Mouse (Mus musculus) testis, postnatal 10 days (tissue): ENCODE data around the gene Ezh1.

Source experiments
- DNase-seq: peaks from one replicate; pipeline ENCODE4 v3.0.0; 2021; ENCODE audit warnings: low spot score

Gene Ezh1

GRCm38 (mm10) chr11:101226065-101226701 is at the start of gene Ezh1:
Gene Ezh1 (minus strand): TSS chr11:101226463.
- DNase-seq, result peak; percentile 93

- no peak for DNase-seq
Measured at GRCm38 (mm10) chr11:101275309-101275708, 49.0 kb upstream of the Ezh1 start.

DNA sequence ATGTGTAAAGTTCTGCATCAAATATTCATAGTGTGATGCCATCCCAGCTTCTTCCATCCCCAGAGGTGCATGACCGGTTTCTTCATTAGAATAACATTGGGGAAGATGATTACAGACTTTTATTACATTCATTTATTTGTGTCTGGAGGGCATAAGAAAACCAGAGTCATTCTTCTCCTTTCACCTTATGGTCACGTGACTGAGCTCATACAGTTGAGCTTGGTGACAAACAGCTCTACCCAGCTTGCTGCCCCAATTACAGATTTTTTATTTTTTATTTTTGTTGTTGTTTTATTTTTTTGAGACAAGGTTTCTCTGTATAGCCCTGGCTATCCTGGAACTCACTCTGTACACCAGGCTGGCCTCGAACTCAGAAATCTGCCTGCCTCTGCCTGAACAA is 46.2 kb upstream of the Ezh1 start:
- DNase-seq, result no peak

DNA sequence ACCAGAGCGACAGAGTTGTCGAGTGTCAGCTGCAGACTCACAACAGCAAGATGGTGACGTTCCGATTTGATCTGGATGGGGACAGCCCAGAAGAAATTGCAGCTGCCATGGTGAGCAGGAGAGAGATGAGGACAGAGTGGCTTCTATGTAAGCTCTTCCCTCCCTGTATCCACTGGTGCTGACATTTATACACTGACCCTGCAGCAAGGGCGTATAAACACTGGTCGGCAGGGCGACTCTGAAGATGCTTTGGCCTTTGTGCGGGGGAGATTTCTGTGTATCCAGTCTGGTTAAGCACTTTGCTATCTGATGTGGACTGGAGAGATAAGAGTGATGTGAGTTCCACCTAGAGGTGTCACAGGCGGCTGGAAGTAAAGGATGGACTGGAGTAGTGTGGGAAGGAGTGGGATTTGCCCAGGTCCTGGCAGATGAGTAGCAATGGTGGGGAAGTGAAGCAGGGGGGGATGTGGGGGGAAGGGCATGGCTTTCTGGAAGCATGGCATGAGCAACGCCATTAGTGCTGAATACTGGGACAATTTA is 43.4 kb upstream of the Ezh1 start:
- peak; percentile 49 for DNase-seq

GRCm38 (mm10) chr11:101265906-101266305 is 39.6 kb upstream of the Ezh1 start:
- DNase-seq, result no peak

DNA sequence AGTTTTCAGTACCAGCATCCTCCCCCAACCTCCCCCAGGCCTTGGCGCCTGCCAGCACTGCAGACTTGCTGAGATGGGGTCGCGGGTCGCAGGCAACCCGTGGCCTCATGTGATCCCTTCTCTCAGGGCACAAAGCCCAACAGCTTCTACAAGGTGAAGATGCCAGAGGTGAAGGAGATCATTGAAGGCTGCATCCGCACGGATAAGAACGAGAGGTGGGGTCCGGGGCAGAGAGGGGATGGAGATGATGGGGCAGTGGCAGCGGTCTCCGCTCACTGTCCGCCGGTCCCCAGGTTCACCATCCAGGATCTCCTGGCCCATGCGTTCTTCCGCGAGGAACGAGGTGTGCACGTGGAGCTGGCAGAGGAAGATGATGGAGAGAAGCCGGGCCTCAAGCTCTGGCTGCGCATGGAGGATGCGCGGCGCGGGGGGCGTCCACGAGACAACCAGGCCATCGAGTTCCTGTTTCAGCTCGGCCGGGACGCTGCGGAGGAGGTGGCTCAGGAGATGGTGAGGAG is 38.8 kb upstream of the Ezh1 start:
- peak; percentile 48 for DNase-seq

- no peak for DNase-seq
Measured at GRCm38 (mm10) chr11:101263989-101264280, 37.7 kb upstream of the Ezh1 start.

- no peak for DNase-seq
Measured at GRCm38 (mm10) chr11:101263138-101263988, 37.1 kb upstream of the Ezh1 start.

DNA sequence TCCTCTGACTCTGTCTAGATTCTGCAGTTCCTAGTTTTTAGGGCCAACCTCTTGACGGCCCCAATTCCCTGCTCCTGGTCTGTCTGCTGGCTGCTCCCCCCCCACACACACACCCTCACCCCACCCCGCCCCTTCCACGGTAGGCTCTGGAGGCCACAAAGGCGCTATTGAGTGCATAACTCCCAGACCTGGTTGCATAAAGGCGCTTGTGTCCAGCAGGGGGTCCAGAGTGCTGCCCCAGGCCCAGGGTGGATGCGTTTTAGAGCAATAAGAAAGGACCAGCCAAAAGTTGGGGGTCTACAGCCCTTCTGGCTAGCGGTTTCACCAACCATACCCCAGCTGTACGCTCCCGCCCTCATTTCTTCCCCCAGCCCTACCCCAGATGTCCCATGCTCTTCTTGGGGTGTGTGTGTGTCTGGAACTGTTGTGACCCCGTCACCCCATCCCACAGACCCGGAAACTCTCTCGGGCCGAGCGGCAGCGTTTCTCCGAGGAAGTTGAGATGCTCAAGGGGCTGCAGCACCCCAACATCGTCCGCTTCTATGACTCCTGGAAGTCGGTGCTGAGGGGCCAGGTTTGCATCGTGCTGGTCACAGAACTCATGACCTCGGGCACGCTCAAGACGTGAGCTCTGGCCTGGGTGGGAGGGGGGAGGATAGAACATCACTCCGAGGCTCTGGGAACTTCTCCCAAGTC is 36.2 kb upstream of the Ezh1 start:
- DNase-seq, result peak; percentile 52

GRCm38 (mm10) chr11:101260826-101261380 is 34.6 kb upstream of the Ezh1 start:
- peak; percentile 60 for DNase-seq

- peak; percentile 85 for DNase-seq
Measured at GRCm38 (mm10) chr11:101259948-101260825, 33.9 kb upstream of the Ezh1 start, which contains the start of gene Wnk4. Gene Wnk4 (plus strand): TSS chr11:101260567.

DNA sequence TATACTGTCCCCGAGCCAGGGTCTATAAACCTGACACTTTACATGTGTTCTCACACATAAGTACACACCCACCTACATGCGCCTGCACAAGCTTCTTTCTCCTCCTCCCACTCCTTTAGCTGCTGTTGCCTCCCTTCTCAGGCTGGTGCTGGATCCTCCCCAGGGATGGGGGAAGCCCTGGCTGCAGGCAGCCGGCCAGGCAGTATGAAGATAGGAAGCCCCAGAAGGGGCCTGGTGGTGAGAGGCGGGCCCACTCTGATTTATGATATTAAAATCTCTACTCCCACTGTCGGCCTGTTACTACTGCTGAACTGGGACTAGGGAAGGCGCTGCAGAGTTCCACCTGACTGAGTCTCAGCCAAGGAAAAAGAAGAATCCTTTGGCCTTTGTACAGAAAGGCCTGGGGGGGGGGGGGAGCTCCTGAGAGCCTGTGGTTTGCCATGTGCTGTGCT is 33.0 kb upstream of the Ezh1 start:
- DNase-seq, result peak; percentile 78

DNA sequence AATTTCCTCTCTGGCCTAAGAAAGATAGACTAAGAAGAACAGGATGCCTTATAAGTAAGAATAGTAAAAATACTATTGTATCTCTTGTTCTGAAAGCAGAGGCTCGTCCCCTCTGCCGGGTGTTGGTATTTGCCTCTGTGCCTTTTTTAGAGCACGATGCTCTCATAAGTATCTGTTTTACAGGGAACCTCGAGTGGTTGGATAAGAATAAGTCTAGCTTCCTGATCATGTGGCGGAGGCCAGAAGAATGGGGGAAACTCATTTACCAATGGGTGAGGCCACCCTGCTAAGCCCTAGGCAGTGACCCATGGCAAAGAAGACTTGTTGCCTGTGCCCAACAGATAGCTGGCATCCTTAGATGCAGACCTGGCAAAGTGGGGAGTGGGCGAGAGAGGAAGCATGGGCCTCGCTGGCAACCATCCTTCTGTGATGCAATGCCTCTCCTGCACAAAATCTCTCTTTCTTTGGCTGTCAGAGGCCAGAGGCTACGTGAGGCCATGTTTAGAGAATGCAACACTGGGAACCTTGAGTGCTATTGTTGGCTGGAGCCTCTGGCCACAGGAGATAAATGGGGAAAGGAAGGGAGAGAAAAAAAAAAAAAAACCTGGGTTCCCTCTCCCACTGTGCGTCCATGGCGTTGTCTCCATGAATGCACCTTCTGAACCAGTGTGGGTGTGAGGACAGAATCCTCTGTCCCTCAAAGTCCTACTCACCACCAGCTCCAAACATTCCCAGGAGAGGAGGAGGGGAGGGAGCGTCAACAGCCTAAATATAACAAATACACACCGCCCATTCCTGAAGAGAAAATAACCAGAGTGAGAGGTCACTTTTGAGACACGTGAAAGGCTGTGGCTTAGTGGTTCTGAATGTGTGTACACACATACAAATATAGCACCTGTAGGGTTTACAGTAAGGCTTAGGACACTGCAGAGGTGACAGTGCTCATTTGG is 29.8 kb upstream of the Ezh1 start:
- no peak for DNase-seq

GRCm38 (mm10) chr11:101253613-101254389 is 27.5 kb upstream of the Ezh1 start, which contains the start of gene Vps25:
Gene Vps25 (plus strand): TSS chr11:101253707.
- DNase-seq, result peak; percentile 87

DNA sequence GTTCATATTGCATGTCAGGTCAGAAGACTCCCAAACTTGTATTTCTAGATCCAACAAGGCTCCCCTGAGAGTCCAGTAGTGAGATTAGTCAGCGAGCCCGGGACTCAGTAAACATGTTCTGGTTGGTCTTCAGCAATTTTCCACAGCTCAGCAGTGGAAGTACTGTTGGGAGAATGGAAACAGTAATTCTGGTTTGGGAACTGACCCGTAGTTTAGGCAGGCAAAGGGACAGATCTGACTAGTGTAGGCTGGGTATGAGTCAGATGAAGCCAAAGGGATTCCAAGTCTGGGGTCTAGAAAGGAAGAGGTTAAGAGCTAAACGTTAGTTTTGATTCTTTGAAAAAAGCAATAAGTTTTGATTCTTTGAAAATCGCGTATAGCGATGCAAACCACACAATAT is 26.7 kb upstream of the Ezh1 start:
- no peak for DNase-seq

DNA sequence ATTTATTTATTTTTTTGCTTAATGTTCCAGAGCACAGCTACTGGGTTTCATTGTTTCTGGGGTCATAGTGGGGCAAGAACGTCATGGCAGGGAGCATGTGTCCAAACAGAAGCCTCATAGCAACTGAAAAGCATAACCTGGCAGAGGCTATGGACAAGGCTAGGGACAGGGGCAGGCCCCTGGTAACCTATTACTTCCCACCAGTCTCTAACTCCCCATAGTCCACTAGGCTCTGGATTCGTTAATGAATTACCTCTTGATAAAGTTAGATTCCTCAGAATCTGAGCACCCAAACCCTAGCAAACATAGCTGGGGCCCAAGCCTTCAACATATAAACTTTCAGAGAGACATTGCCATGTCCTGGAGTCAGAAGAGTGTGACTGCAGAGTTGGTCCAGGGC is 24.8 kb upstream of the Ezh1 start:
- DNase-seq, result no peak

DNA sequence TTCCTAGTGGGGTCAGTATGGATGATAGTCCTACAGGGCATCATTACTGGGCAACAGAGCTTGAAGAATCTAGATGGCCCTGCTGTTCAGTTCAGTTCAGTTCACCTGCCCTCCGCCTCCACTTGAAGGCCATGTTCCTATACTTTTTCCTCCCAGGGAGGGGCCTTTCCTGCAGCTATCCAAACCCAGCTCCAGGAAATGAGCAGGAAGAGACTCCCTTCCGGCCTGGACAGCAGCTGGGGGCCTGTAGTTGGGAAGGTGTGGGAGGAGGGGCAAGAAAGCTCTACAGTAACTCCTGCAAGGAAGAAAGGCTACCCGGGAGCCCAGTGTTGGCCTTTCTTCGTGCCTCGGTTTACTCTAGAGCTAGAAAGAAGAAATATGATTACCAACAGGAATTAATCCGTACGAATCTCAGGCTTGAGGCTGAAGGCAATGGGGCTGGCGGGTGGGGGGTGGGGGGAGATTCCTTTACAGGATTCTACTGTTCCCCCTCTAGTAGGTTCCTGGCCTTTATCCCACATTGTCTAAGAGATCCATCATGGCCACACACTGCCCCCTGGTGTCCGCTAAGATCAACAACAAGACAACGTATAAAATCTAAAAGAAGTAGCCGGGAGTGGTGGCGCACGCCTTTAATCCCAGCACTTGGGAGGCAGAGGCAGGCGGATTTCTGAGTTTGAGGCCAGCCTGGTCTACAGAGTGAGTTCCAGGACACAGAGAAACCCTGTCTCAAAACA is 22.2 kb upstream of the Ezh1 start:
- DNase-seq, result peak; percentile 77

- no peak for DNase-seq
Measured at GRCm38 (mm10) chr11:101247521-101248030, 21.3 kb upstream of the Ezh1 start.
